Mouse (Mus musculus) lung, postnatal 0 days (tissue): ENCODE measurements around the gene Oas1f. TPM values are rescaled to one million over a fixed set of nuclear protein-coding genes. Genes with fewer than 3 reads are reported as not detected.
"Not testable (repeated sequence)": the region's sequence is repeated elsewhere in the genome, so short reads cannot be mapped to it uniquely, and the experiment has no call there.

ENCODE experiments used
- ATAC-seq: fragments of 200-750 bp; cut with Nextera tagmentation; 2 replicates; pipeline ENCODE4 v1.8.0; 2017; ENCODE audit warnings: moderate library complexity
- DNase-seq: peaks from one replicate; pipeline ENCODE4 v3.0.0-alpha.2; 2016; ENCODE audit warnings: low spot score
- H3K27ac ChIP-seq: fragments of 300-500 bp; sonication (generic); 2 replicates; pipeline ENCODE4 v1.5.1; 2014; ENCODE audit warnings: antibody characterized with exemption, mild to moderate bottlenecking, low read length, mixed read lengths
- H3K27me3 ChIP-seq: fragments of 300-500 bp; sonication (generic); replicated peaks from 2 replicates; pipeline ENCODE4 v1.6.1; 2014; ENCODE audit warnings: low read length, mixed read lengths; ENCODE audit not compliant: insufficient read depth
- H3K36me3 ChIP-seq: fragments of 300-500 bp; sonication (generic); 2 replicates; pipeline ENCODE4 v1.6.1; 2014; ENCODE audit warnings: low read length, mixed read lengths; ENCODE audit not compliant: insufficient read depth
- H3K4me1 ChIP-seq: fragments of 300-500 bp; sonication (generic); 2 replicates; pipeline ENCODE4 v1.6.1; 2014; ENCODE audit warnings: antibody characterized with exemption, low read depth, low read length, mixed read lengths; ENCODE audit not compliant: insufficient read depth
- H3K4me2 ChIP-seq: fragments of 300-500 bp; sonication (generic); replicated peaks from 2 replicates; pipeline ENCODE4 v1.6.1; 2014; ENCODE audit warnings: low read depth, mild to moderate bottlenecking, low read length, moderate library complexity, mixed read lengths
- H3K4me3 ChIP-seq: fragments of 300-500 bp; sonication (generic); 2 replicates; pipeline ENCODE4 v1.5.1; 2014; ENCODE audit warnings: low read depth, low read length
- H3K9ac ChIP-seq: fragments of 300-500 bp; sonication (generic); replicated peaks from 2 replicates; pipeline ENCODE4 v1.6.1; 2014; ENCODE audit warnings: low read depth, mild to moderate bottlenecking
- H3K9me3 ChIP-seq: fragments of 300-500 bp; sonication (generic); 2 replicates; pipeline ENCODE4 v1.6.1; 2016; ENCODE audit warnings: low read length, mixed read lengths
- CTCF ChIP-seq: IDR thresholded peaks from 2 replicates; pipeline ENCODE4 v1.5.1; 2016; ENCODE audit warnings: antibody characterized with exemption, mild to moderate bottlenecking
- EP300 ChIP-seq: IDR thresholded peaks from 2 replicates; pipeline ENCODE4 v1.6.1; 2016; ENCODE audit warnings: antibody characterized with exemption, mild to moderate bottlenecking, control low read depth
- WGBS: fragments of 180-500 bp; shearing (Covaris S2); extraction: QIAGEN DNeasy Blood & Tissue Kit; methylation state at CpG from one replicate; pipeline ENCODE4 v1.1.7; 2014; 5-methylcytosine and 5-hydroxymethylcytosine counted together
- polyA plus RNA-seq: library from polyadenylated mRNA; unstranded; fragments of >200 nt; fragmentation: Nextera tagmentation; extraction: Ambion mirVana; gene quantifications from 2 replicates; pipeline ENCODE4 v1.2.1, GENCODE M21; 2015

The Oas1f gene
- polyA plus RNA-seq, result not detected in 2 replicates

DNA sequence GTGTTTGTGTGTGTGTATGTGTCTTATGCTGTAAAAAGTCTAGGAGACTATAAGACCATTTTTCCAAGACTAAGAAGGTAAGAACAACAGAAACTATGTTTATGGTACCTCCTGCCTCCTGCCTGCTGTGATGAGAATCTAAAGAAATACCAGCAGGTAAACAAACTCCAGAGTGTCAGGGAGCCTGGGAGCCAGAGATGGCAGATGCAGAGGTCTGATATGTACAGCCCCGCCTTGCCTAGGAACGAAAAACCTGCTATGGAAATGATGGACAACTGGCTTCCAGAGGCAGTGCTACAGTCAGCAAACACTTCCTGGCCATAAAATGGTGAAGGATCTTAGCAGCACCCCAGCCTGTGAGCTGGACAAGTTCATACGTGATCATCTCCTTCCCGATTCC lies at the start of gene Oas1f:
Oas1f (plus strand) TSS at position 301 of the 400 bp plus-strand sequence.
- 61% methylated on average over 4 of the region's 4 CpGs for WGBS

DNA sequence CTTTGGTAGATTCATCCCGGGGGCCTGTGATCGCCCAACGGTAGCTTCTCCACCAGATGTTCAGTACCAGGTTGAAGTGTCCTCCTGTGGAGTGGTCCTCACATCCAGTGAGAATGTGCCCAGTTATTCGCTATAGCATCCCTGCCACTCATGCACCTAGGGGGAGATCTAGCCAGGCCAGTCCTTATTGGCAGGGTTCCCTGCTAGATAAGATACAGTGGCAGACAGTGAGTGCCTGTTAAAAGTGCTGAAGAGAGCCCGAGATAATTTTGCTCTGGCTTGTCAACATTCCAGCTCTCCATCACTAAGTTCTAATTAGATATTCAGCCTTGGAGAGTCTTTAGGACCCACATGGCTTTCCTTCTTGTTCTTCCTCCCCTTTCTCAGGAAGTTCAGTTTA lies 49.0 kb upstream of the Oas1f start:
- WGBS, result 57% methylated on average over 5 of the region's 5 CpGs
- H3K9ac ChIP-seq, H3K36me3 ChIP-seq, ATAC-seq, H3K4me3 ChIP-seq, H3K4me1 ChIP-seq, H3K9me3 ChIP-seq, DNase-seq, H3K27ac ChIP-seq, H3K4me2 ChIP-seq, H3K27me3 ChIP-seq: not testable (repeated sequence)

More for the DNA sequence above, at the start of gene Oas1f:
- no peaks in the 10 kb centered on the region for H3K9me3 ChIP-seq
- DNase-seq, result no peak
- no peak within 1 kb of the TSS for H3K27ac ChIP-seq
- no peaks in the 10 kb centered on the region for H3K27me3 ChIP-seq
- H3K4me1 ChIP-seq, result no peaks in the 10 kb centered on the region
- H3K9ac ChIP-seq, result no peak within 1 kb of the TSS
- H3K4me3 ChIP-seq, result no peak within 1 kb of the TSS
- H3K4me2 ChIP-seq, result no peak within 1 kb of the TSS
- TF ChIP-seq EP300 (no peak), CTCF (no peak)
- H3K36me3 ChIP-seq, result no peaks in the 10 kb centered on the region
- no peak for ATAC-seq

- not testable (repeated sequence) for H3K9me3 ChIP-seq, H3K36me3 ChIP-seq, H3K4me3 ChIP-seq, DNase-seq, ATAC-seq, H3K27me3 ChIP-seq, H3K4me1 ChIP-seq, H3K9ac ChIP-seq, H3K4me2 ChIP-seq, H3K27ac ChIP-seq
- 30% methylated on average over 1 of the region's 2 CpGs for WGBS
Observed at GRCm38 (mm10) chr5:120798943-120799342, 48.2 kb upstream of the Oas1f start.

DNA sequence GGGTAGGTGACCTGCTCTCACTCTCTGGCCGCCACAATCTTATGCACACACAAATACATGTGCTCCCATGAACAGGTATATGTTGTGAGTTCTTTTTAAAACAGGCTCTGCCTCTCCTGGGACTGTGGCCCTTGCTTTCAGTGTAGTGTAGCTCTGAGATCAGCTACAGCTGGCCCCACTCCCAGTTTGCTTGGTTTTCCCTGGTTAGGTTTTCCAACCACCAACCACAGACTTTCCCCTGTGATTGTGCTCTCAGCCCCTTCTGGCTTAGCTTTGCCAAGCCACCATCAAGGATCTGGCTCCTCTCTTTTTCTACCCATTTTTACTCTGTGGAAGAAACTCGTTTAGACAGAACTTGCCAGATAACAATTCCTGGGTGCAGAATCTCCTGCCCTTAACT lies 43.6 kb upstream of the Oas1f start:
- ATAC-seq (no peak), DNase-seq (no peak)
- Histone ChIP-seq H3K4me3 (no peak overlapping the region), H3K4me2 (no peak overlapping the region), H3K27ac (no peak overlapping the region), H3K4me1 (no peaks in the 10 kb centered on the region), H3K9ac (no peak overlapping the region), H3K36me3 (no peaks in the 10 kb centered on the region), H3K27me3 (no peaks in the 10 kb centered on the region), H3K9me3 (no peaks in the 10 kb centered on the region)
- WGBS, result 55% methylated on average over 2 of the region's 2 CpGs
- TF ChIP-seq CTCF (no peak), EP300 (no peak)

GRCm38 (mm10) chr5:120806458-120806857 lies 40.7 kb upstream of the Oas1f start:
- TF ChIP-seq EP300, result no peak
- peak; percentile 73 for TF ChIP-seq CTCF
- no peak overlapping the region for H3K27ac ChIP-seq
- no peaks in the 10 kb centered on the region for H3K27me3 ChIP-seq
- DNase-seq (peak; percentile 59), ATAC-seq (no peak)
- H3K36me3 ChIP-seq, result no peaks in the 10 kb centered on the region
- H3K9ac ChIP-seq, result no peak overlapping the region
- H3K4me1 ChIP-seq, result no peaks in the 10 kb centered on the region
- H3K4me3 ChIP-seq, result no peak overlapping the region
- H3K9me3 ChIP-seq, result no peaks in the 10 kb centered on the region
- no peak overlapping the region for H3K4me2 ChIP-seq
- 100% methylated on average over 1 of the region's 1 CpGs for WGBS

DNA sequence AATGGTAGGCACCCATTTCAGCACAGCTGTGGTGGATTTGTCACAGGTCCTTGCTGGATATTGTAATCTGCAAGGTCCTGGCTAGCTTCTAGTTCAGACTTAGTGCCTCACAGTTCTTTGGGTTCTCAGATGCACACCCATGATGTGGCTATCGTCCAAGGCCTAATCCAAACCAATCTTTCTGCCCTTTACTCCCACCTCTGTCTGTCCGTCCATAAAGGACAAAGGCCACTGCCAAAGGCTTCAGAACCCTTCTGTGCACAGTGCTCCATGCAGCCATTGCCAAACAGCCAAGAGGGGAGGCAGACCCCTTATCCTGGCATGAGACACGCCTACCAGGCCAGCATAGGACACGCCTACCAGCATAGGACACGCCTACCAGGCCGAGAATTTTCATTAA lies 38.0 kb upstream of the Oas1f start:
- TF ChIP-seq CTCF, result no peak
- TF ChIP-seq EP300, result no peak
- WGBS, result 33% methylated on average over 6 of the region's 6 CpGs

More for the DNA sequence above, 38.0 kb upstream of the Oas1f start:
- Histone ChIP-seq H3K4me1 (peaks cover 6% of the 10 kb centered on the region; the same call in 1 of the 2 replicates), H3K27me3 (no peaks in the 10 kb centered on the region), H3K9me3 (no peaks in the 10 kb centered on the region), H3K9ac (no peak overlapping the region), H3K4me3 (no peak overlapping the region), H3K27ac (no peak overlapping the region), H3K4me2 (no peak overlapping the region), H3K36me3 (no peaks in the 10 kb centered on the region)
- no peak for ATAC-seq
- no peak for DNase-seq
